Mouse (Mus musculus) hindlimb bud, embryonic 11.5 days (tissue): ENCODE measurements around the gene Cd200r1.
"Not testable (repeated sequence)": the region's sequence is repeated elsewhere in the genome, so short reads cannot be mapped to it uniquely, and the experiment has no call there.

ENCODE experiments used
- DNase-seq: peaks from one replicate; pipeline ENCODE4 v3.0.0-alpha.2; 2012; ENCODE audit warnings: low read depth, low spot score; ENCODE audit errors: extremely low spot score

Gene Cd200r1

DNA sequence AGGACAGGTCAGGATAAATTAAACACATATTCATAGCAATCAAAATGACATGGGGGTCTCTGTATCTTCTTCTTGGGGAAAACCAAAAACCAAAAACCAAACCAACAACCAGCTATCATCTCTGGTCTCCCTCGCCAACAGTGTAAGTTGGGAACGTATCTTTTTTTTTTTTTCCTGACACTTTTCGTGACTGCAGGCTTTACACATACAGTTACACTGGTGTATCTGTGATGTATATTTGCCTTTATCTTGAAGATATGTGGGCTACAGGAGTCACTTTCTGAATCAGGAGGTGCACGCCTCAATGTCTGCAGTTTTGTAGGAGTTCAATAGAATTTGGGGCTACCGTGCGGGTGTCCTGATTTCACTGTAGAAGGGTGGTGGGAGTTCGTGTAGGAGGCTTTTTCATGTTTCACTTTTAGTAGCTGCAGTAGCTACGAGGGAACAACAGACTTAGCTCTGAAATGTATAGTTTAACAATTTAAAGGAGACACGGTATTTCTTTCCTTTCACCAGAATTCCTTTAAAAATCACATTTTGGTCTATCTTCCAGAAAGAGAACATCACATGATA lies 870 bp downstream of the Cd200r1 start:
- DNase-seq, result no peak

DNA sequence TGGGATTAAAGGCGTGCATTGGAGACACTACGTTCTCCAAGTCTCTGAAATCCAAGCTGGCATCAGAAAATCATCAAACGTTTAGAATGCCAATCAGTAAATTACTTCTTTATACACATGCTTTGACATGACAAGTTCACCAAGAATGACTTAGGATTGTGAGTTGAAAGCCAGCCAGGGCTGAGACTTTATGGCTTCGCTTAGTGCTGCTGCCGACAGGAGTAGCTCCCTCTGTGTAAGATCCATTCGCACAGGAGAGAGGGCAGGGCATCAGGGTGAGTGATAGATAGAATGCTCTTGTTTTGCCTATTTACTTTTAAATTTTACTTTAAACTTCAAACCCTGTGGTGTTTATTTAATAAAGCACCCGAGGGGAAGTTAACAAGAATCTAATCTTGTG lies 2.0 kb downstream of the Cd200r1 start:
- no peak for DNase-seq

GRCm38 (mm10) chr16:44767967-44768366 lies 2.4 kb downstream of the Cd200r1 start:
- DNase-seq, result no peak

GRCm38 (mm10) chr16:44772577-44772976 lies 7.0 kb downstream of the Cd200r1 start:
- no peak for DNase-seq

DNA sequence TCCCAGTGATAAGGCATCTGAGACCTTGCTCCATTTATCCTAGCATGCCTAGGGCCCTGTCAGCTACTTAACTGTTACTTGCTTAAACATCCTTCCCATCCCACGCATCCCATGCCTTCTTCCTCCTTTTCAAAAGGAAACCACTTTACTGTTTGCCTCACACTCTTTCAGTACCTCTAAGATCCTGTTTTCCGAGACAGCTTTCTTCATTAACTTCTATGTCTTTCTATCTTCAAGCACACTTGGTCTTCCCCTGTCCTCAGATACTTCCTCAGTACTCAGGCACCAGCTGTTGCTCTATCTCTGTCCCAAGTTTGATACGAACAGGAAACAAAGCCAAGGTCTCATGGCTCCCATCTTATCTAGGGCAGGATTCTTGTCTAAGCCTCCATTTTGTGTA lies 8.1 kb downstream of the Cd200r1 start:
- DNase-seq, result no peak

DNA sequence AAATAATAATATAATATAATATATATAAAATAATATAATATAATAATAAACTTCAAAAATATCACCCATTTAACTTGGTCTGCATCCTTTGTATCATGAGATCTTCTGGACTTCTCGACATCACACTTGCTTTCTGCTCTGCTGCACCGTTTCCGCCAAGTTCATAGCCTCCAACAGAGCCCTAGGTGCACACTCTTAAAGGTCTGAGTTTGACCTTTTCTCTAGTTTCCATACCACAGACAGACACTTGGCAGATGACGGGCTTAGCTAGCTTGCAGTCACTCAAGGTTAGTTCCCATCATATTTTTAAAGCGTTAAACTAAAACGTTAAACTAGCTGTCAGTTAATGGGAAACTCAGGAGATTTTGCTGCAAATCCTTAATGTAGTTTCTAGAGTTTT lies 8.7 kb downstream of the Cd200r1 start:
- no peak for DNase-seq

DNA sequence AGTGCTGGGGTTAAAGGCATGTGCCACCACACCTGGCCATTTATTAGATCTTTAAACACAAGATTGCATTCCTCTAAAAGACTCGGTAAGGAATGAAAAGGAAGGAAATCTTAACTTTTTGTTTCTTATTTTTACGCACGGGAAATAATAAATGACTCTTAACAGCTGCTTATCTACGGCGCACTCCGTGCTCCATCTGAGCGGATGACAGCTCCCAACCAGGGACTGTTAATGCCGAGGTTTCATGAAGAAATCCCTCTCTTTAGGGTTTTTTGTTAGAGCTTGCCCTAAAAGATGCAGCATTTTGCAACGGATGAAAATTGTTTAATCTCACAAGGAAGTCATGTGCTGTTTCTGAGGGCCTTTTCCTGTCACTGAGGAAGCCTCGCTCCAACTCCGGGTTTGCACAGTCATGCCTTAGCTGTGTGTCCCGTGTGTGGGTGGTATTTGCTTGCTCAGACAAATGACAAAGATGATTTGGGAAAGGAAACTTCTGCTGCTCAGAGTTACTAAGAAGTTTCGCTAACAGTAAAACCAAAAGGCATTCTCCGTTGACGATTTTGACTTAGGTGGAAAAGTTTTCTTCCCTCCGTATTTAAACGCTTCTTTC lies 13.1 kb downstream of the Cd200r1 start:
- DNase-seq, result no peak

- no peak for DNase-seq
Measured at GRCm38 (mm10) chr16:44779494-44779893, 14.0 kb downstream of the Cd200r1 start.

DNA sequence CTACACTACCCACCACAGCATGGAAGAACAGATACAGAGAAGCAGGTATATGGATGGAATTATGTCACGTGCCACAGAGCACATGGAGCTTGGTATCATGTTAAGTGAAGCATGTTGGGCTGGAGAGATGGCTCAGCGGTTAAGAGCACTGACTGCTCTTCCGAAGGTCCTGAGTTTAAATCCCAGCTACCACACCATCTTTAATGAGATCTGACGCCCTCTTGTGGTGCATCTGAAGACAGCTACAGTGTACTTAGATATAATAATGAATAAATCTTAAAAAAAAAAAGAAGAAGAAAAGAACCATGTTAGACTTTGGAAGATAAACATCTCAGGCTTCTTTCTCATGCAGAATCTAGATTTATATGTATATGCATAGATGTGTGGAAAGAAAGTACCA lies 15.2 kb downstream of the Cd200r1 start:
- no peak for DNase-seq

DNA sequence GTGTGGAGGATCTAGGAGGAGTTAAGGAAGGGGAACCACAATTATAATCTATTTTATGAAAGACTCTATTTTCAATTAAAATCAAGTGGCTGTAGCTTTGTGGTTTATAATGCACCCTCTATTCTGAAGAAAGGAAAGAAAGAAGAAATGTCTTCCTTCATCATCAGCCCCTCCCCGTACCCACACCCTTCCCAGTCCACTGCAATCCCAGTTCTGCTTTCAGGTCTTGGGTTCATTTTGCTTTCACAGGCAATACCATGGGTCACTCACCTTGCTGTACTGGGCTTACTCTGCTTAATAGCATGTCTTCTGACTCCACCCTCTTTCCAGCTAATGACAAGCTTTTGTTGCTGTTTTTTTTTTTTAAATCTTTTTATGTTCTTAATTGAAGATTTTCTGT lies 21.4 kb downstream of the Cd200r1 start:
- no peak for DNase-seq

DNA sequence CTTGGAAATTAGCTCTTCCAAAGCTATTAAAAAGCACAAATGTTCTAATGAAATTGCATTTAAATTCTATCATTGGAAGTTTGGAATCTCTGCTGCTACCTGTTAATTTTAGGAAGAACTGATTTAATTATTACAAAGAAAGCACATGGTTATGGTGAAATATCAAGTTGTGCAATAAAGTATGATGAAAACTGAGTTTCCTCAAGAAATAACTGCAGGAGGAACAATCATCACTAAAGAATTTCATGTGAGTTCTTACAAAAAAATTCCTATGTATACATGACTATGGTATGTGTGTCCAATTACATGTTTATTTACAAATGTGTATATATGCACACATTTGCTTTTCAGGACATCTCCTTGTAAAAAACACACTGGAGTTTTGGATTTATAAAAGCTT lies 28.9 kb downstream of the Cd200r1 start:
- no peak for DNase-seq

DNA sequence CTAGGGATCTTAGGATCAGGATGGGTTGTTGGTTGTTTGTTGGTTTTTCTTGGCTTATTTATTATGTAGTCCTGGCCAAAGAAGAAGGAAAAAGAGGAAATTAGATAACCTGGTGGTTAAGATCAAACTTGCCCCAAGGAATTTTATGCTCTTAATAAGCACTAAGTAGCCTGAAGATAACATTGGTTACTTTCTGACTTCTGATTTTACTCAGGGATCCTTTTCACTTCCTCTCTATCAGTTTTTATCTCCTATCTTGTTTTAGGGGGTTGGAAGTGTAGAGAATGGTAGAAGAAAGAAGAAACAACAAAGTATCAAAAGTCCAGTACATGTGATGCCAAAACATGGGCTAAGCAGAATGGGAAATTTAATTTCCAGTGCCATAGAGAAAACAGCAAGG lies 40.4 kb downstream of the Cd200r1 start:
- DNase-seq, result no peak

DNA sequence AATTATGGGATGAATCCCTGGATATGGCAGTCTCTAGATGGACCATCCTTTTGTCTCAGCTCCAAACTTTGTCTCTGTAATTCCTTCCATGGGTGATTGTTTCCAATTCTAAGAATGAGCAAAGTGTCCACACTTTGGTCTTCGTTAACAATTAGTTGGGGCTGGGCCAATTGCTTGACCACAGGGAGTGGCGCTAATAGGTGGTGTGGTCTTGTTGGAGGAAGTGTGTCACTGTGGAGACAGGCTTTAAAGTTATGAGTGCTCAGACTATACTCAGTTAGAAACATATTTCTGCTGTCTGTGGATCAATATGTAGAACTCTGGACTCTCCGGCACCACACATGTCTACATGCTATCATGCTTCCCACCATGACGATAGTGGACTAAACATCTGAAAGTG lies 44.7 kb downstream of the Cd200r1 start:
- DNase-seq, result not testable (repeated sequence)

DNA sequence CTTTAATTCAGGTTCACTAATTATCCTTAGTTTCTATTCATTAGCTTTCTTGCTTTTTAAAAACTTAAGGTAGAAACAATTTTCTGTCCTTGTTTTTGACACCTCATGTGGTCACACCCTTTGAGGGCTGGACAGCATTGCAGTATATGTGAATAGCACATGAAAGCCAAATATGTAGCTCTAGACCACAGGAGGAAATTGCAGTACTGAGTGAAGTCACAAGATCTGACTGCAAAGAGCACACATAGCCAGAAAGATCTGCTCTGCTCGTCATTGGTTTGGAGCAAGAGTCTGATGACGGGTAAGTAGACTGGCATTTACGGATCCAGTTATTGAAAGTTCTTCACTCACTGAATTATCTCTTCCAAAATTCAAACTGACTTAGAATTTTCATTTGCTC lies 46.0 kb downstream of the Cd200r1 start, which contains the start of gene Cd200r4:
Gene Cd200r4, plus strand, starts transcription at position 190 of the 400 bp plus-strand sequence.
- DNase-seq, result no peak

GRCm38 (mm10) chr16:44812468-44813065 lies 47.0 kb downstream of the Cd200r1 start:
- no peak for DNase-seq

- DNase-seq, result no peak
Measured at GRCm38 (mm10) chr16:44818010-44818409, 52.5 kb downstream of the Cd200r1 start.

DNA sequence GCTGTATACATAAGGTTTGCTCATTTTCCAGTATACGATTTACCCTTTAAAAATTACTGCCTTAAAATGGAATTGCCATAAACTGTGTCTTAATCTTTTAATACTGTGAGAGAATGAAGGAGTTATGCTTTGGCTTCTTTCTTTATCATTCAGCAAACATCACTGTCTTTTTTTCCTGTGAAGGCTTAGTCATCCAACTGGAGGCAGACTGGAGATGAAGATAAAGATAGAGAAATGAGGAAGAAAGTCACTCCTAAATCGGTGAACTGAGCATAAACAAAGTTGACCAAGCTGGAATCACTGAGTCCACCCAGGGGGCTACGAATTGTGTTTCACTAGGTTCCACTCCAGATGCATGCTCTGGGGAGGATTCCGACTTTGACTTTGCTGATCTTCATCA lies 55.0 kb downstream of the Cd200r1 start:
- no peak for DNase-seq

DNA sequence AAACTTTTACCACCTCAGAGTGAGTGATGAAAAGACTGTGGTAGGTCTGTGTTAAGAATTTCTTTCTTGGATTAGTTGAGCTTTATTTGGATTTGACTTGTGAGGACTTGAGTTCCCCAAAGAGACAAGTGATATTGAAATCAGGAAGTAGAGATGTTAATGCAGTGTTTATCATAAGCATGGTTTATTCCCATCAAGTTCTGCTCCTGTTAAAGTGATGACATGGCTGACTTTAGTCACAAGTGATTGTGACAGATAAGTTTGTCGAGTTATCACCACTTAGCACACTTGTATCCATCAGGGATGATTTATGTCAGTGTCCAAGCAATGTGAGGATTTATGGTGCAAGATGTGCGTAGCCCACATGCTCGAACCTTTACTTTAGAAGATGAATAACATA lies 66.8 kb downstream of the Cd200r1 start:
- no peak for DNase-seq

GRCm38 (mm10) chr16:44833189-44833588 lies 67.7 kb downstream of the Cd200r1 start:
- DNase-seq, result not testable (repeated sequence)
